Mouse (Mus musculus): ENCODE results near the gene Hsfy2. TPM values are rescaled to one million over a fixed set of nuclear protein-coding genes. Genes with fewer than 3 reads are reported as not detected.

Gene Hsfy2
- not detected for total RNA-seq (2022)

- no peak for DNase-seq (ENCODE audit: low spot score in 2 of 2)
Measured at GRCm38 (mm10) chr1:56637335-56637734, at the start of gene Hsfy2. Gene Hsfy2 (minus strand): TSS chr1:56637435.

- DNase-seq (ENCODE audit: low spot score in 2 of 2), result no peak
Measured at GRCm38 (mm10) chr1:56685053-56685557, 47.9 kb upstream of the Hsfy2 start.

- no peak for DNase-seq (ENCODE audit: low spot score in 2 of 2)
Measured at GRCm38 (mm10) chr1:56684512-56684911, 47.3 kb upstream of the Hsfy2 start.

- DNase-seq (ENCODE audit: low spot score in 2 of 2), result no peak
Measured at GRCm38 (mm10) chr1:56681258-56681657, 44.0 kb upstream of the Hsfy2 start.

GRCm38 (mm10) chr1:56675253-56675652 lies 38.0 kb upstream of the Hsfy2 start:
- no peak for DNase-seq (ENCODE audit: low spot score in 2 of 2)

GRCm38 (mm10) chr1:56674601-56675000 lies 37.4 kb upstream of the Hsfy2 start:
- DNase-seq (ENCODE audit: low spot score in 2 of 2), result no peak

- DNase-seq (ENCODE audit: low spot score in 2 of 2), result no peak
Measured at GRCm38 (mm10) chr1:56671241-56671945, 34.2 kb upstream of the Hsfy2 start.

GRCm38 (mm10) chr1:56670509-56670908 lies 33.3 kb upstream of the Hsfy2 start:
- no peak for DNase-seq (ENCODE audit: low spot score in 2 of 2)

GRCm38 (mm10) chr1:56664606-56665005 lies 27.4 kb upstream of the Hsfy2 start:
- no peak for DNase-seq (ENCODE audit: low spot score in 2 of 2)

GRCm38 (mm10) chr1:56626824-56627223 lies 10.4 kb downstream of the Hsfy2 start:
- no peak for DNase-seq (ENCODE audit: low spot score in 2 of 2)

GRCm38 (mm10) chr1:56624304-56624703 lies 12.9 kb downstream of the Hsfy2 start:
- no peak for DNase-seq (ENCODE audit: low spot score in 2 of 2)

- DNase-seq (ENCODE audit: low spot score in 2 of 2), result no peak
Measured at GRCm38 (mm10) chr1:56612384-56612783, 24.9 kb downstream of the Hsfy2 start.

Data from layer of hippocampus, adult 8-10 months (tissue).